Mouse (Mus musculus) heart, postnatal 0 days (tissue): ENCODE results near the gene Ribc2. TPM values are rescaled to one million over a fixed set of nuclear protein-coding genes. Genes with fewer than 3 reads are reported as not detected.

Experiments
- ATAC-seq: fragments of 200-750 bp; cut with Nextera tagmentation; 2 replicates; pipeline ENCODE4 v1.8.0; 2017; ENCODE audit warnings: low read depth, moderate number of reproducible peaks, moderate library complexity; ENCODE audit not compliant: insufficient read depth
- DNase-seq: peaks from one replicate; pipeline ENCODE4 v3.0.0-alpha.2; 2016; ENCODE audit warnings: low spot score
- H3K27ac ChIP-seq: fragments of 300-500 bp; sonication (generic); 2 replicates; pipeline ENCODE4 v1.5.1; 2014; ENCODE audit warnings: low read depth, mild to moderate bottlenecking
- H3K27me3 ChIP-seq: fragments of 300-500 bp; sonication (generic); 2 replicates; pipeline ENCODE4 v1.6.1; 2014; ENCODE audit warnings: low read length, mixed read lengths; ENCODE audit not compliant: control insufficient read depth, insufficient read depth
- H3K36me3 ChIP-seq: fragments of 300-500 bp; sonication (generic); replicated peaks from 2 replicates; pipeline ENCODE4 v1.6.1; 2014; ENCODE audit warnings: low read length, mixed read lengths; ENCODE audit not compliant: control insufficient read depth, insufficient read depth
- H3K4me1 ChIP-seq: fragments of 300-500 bp; sonication (generic); 2 replicates; pipeline ENCODE4 v1.6.1; 2014; ENCODE audit warnings: antibody characterized with exemption; ENCODE audit not compliant: control insufficient read depth, insufficient read depth
- H3K4me2 ChIP-seq: fragments of 300-500 bp; sonication (generic); 2 replicates; pipeline ENCODE4 v1.6.1; 2014; ENCODE audit warnings: low read depth, mild to moderate bottlenecking, low read length, moderate library complexity
- H3K4me3 ChIP-seq: fragments of 300-500 bp; sonication (generic); 2 replicates; pipeline ENCODE4 v1.5.1; 2014; ENCODE audit warnings: low read depth, low read length
- H3K9ac ChIP-seq: fragments of 300-500 bp; sonication (generic); replicated peaks from 2 replicates; pipeline ENCODE4 v1.6.1; 2014; ENCODE audit warnings: low read depth, low read length, mixed read lengths
- H3K9me3 ChIP-seq: fragments of 300-500 bp; sonication (generic); replicated peaks from 2 replicates; pipeline ENCODE4 v1.6.1; 2016; ENCODE audit warnings: low read length; ENCODE audit not compliant: control insufficient read depth
- CTCF ChIP-seq: IDR thresholded peaks from 2 replicates; pipeline ENCODE4 v1.5.1; 2016; ENCODE audit warnings: antibody characterized with exemption, control low read depth, low read depth
- EP300 ChIP-seq: IDR thresholded peaks from 2 replicates; pipeline ENCODE4 v1.6.1; 2016; ENCODE audit warnings: antibody characterized with exemption, low read depth
- WGBS: fragments of 180-500 bp; shearing (Covaris S2); extraction: QIAGEN DNeasy Blood & Tissue Kit; methylation state at CpG from one replicate; pipeline ENCODE4 v1.1.7; 2014; 5-methylcytosine and 5-hydroxymethylcytosine counted together
- polyA plus RNA-seq: library from polyadenylated mRNA; unstranded; fragments of >200 nt; fragmentation: Nextera tagmentation; extraction: Ambion mirVana; gene quantifications from 2 replicates; pipeline ENCODE4 v1.2.1, GENCODE M21; 2015
- total RNA-seq: library from RNA; depleted of rRNA; stranded (reverse); fragments of >200 nt; gene quantifications from 2 replicates; pipeline ENCODE4 v1.2.3, GENCODE M21; 2014; ENCODE audit warnings: low replicate concordance

The Ribc2 gene
- total and polyA plus RNA-seq, 2 experiments from 2014 or later, result 0.14 TPM; not detected in 1

GRCm38 (mm10) chr15:85167086-85167679 is 35.3 kb downstream of the Ribc2 start:
- Histone ChIP-seq H3K27ac (no peak overlapping the region), H3K27me3 (peaks cover 32% of the 10 kb centered on the region), H3K4me1 (0 out of 2 replicates have a peak, but pooled peaks cover 8% of the 10 kb centered on the region), H3K36me3 (no peaks in the 10 kb centered on the region), H3K9ac (no peak overlapping the region), H3K4me3 (no peak overlapping the region), H3K4me2 (no peak overlapping the region), H3K9me3 (no peaks in the 10 kb centered on the region)
- no peak for DNase-seq
- TF ChIP-seq CTCF (no peak), EP300 (no peak)
- WGBS, result 74% methylated on average over 12 of the region's 12 CpGs
- ATAC-seq, result no peak

- H3K4me2 ChIP-seq, result no peak overlapping the region
- H3K4me1 ChIP-seq, result no peaks in the 10 kb centered on the region
- no peak overlapping the region for H3K9ac ChIP-seq
- TF ChIP-seq EP300 (no peak), CTCF (no peak)
- no peaks in the 10 kb centered on the region for H3K36me3 ChIP-seq
- H3K27ac ChIP-seq, result no peak overlapping the region
- 79% methylated on average over 2 of the region's 2 CpGs for WGBS
- no peak for DNase-seq
- H3K4me3 ChIP-seq, result no peak overlapping the region
- peaks cover 15% of the 10 kb centered on the region for H3K27me3 ChIP-seq
- H3K9me3 ChIP-seq, result no peaks in the 10 kb centered on the region
- ATAC-seq, result peak; percentile 58
Measured at GRCm38 (mm10) chr15:85172054-85172453, 40.2 kb downstream of the Ribc2 start.

GRCm38 (mm10) chr15:85173425-85173824 is 41.5 kb downstream of the Ribc2 start:
- no peak overlapping the region for H3K9ac ChIP-seq
- no peak for DNase-seq
- no peaks in the 10 kb centered on the region for H3K36me3 ChIP-seq
- no peak overlapping the region for H3K4me3 ChIP-seq
- no peak for ATAC-seq
- peaks cover 15% of the 10 kb centered on the region for H3K27me3 ChIP-seq
- TF ChIP-seq CTCF (no peak), EP300 (no peak)
- H3K27ac ChIP-seq, result peak overlapping the region; percentile 9; the same call in 1 of the 2 replicates
- no peaks in the 10 kb centered on the region for H3K9me3 ChIP-seq
- H3K4me1 ChIP-seq, result peaks cover under 1% of the 10 kb centered on the region; the same call in 1 of the 2 replicates
- peak overlapping the region; percentile 11; the same call in 1 of the 2 replicates for H3K4me2 ChIP-seq
- WGBS, result 27% methylated on average over 8 of the region's 8 CpGs

GRCm38 (mm10) chr15:85174060-85174459 is 42.2 kb downstream of the Ribc2 start:
- TF ChIP-seq CTCF (no peak), EP300 (no peak)
- H3K27ac ChIP-seq, result no peak overlapping the region
- H3K4me1 ChIP-seq, result peaks cover 7% of the 10 kb centered on the region; the same call in 1 of the 2 replicates
- no peak overlapping the region for H3K9ac ChIP-seq
- no peak for DNase-seq
- 59% methylated on average over 10 of the region's 10 CpGs for WGBS
- no peak overlapping the region for H3K4me3 ChIP-seq
- H3K4me2 ChIP-seq, result no peak overlapping the region
- H3K27me3 ChIP-seq, result peaks cover 9% of the 10 kb centered on the region
- H3K9me3 ChIP-seq, result no peaks in the 10 kb centered on the region
- ATAC-seq, result no peak
- no peaks in the 10 kb centered on the region for H3K36me3 ChIP-seq

GRCm38 (mm10) chr15:85177576-85177975 is 45.7 kb downstream of the Ribc2 start:
- Histone ChIP-seq H3K9ac (no peak overlapping the region), H3K27me3 (0 out of 2 replicates have a peak, but pooled peaks cover 4% of the 10 kb centered on the region), H3K36me3 (no peaks in the 10 kb centered on the region), H3K4me2 (peak overlapping the region; percentile 28), H3K27ac (peak overlapping the region; percentile 77), H3K4me1 (peaks cover 19% of the 10 kb centered on the region), H3K4me3 (0 out of 2 replicates have a peak overlapping the region, but pooled peaks have one; percentile 4), H3K9me3 (no peaks in the 10 kb centered on the region)
- ATAC-seq (peak; percentile 27; the same call in 1 of the 2 replicates), DNase-seq (peak; percentile 93)
- WGBS, result 24% methylated on average over 8 of the region's 8 CpGs
- TF ChIP-seq EP300 (no peak), CTCF (no peak)
